Mouse (Mus musculus) adrenal gland, adult (tissue): ENCODE results near the gene Baz2b.
"Not testable (repeated sequence)": the region's sequence is repeated elsewhere in the genome, so short reads cannot be mapped to it uniquely, and the experiment has no call there.

ENCODE experiments used
- DNase-seq, 2 experiments: peaks; one replicate each; pipeline ENCODE4 v3.0.0; 2022 to 2023; ENCODE audit warnings: low spot score in 1 of 2; ENCODE audit not compliant: inconsistent age in 2 of 2

The Baz2b gene

DNA sequence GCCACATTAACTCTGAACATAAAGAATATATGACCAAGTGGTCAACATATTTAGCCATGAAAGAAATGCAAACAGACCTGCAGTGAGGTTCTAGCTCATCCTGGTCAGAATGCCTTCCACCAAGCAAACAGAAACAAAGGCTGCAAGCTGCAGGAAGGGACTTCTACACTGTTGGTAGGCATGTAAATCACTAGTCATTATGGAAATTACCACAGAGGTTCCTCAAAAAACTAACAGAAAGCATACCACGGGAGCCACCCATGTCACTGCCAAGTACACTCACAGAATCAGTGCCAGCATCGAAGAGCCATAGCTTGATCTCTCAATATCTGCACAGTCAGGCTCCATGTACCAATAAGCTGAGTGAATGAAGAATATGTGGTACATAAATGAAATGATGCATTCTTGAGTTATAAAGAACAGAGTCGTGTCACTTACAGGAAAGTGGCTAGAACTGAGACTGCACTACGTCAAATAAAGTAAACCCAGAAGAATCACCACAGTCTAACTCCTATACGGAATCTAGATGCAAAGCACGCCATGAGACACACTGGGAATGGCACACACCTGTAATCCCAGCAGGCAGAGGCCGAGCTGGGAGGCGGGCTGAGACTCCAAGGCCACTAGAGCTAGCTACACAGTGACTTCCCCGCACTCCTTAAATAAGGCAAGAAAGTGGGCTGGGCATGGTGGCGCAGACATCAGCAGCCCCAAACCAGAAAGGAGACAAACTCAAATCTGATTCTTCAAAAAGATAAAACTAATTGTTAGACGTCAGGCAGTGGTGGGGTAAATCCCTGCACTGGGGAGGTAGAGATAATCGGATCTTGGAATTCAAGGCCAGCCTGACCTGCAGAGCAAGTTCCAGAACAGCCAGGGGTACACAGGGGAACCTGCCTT lies 95.7 kb downstream of the Baz2b start:
- DNase-seq: peak in 1 of 2 experiments; percentile 40

DNA sequence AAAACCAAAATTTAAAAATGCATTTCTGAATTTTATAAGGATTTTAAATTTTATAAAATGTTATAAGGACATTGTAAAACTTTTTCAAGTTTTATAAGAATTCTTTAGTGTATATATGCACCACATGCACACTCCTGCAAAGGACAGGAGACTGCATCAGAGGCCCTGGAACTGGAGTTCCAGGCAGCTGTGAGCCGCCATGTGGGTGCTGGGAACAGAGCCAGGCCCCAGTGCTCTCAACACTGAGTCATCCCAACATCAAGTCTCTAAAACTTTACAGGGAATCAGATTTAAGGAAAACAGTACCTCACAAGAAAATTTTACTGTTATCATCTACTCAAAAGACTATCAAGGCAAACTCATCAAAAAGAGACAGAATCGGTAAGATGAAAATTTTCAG lies 97.5 kb downstream of the Baz2b start:
- DNase-seq: peak; percentile 27 to 48

GRCm38 (mm10) chr2:60109001-60109400 lies 100.6 kb downstream of the Baz2b start:
- DNase-seq: no peak

DNA sequence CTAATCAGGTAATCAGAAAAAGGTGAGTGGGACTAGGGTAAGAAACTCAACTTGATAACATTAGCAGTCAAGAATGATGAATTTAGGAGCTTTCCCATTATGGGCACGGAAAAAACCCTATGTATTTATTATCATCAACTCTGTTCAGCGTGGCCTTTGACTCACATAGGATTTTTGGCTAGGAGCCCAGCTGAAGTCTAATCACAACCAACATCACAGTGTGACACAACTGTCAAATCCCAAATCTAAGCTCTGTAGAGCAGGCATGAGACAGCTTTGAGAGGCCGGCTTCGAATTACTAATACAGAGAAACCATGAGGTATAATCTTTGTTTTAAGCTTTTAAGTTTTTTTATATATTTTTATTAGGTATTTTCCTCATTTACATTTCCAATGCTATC lies 113.0 kb downstream of the Baz2b start:
- peak in 1 of 2 experiments; percentile 68 for DNase-seq

DNA sequence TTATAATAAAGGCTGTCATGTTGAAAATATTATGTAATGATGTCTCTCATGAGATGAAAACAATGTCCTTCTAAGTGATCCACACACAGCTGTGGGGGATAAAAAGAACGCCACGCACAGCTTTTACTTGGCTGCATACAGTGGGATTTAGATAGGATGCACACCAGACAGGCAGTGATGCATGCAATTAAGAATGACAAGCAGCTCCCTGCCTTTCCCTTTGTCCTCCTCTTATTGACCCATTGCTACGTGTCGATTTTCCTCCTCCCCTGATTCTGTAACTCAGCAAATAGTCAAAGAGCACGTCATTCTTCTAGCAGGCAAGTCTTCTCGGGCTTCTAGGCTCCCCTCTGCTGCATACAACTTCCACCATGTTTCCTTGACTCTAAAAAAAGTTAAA lies 119.4 kb downstream of the Baz2b start:
- DNase-seq: no peak

- peak in 1 of 2 experiments; percentile 63 for DNase-seq
Observed at GRCm38 (mm10) chr2:60089528-60090247, 120.0 kb downstream of the Baz2b start.

DNA sequence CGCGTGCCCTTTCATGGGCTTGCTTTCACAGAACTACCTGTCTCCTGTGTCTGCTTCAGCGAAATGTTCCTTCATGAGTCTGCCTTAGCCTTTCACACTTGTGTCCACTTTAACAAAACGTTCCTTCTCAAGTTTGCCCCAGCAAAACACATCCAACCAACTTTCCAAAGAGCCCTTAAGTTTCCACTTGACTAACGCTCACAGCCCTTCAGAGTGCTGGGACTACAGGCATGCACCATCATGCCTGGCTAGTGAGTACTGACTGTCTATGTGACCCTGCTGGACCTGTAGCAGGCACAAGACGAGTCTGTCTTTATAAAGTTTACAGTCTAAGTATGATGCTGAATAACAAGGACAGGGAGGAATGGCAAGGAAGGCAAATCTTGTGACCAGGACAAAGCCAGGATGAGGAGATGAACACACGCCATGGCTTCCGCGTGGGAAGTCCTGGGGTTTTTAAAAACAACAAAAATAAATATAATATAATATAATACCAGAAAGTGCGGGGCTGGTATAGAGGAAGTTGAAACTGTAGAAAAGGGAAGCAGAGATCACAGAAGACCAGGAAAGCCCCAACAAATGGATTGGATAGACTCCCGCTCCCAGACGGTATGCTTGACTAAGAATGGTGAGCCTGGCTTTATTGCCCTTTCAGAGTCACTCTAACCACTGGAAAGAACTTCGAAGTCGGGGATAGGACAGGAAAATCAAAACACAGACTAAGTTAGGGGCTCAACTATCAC lies 120.7 kb downstream of the Baz2b start:
- DNase-seq: no peak

GRCm38 (mm10) chr2:60086197-60086903 lies 123.3 kb downstream of the Baz2b start:
- peak; percentile 39 to 86 for DNase-seq

DNA sequence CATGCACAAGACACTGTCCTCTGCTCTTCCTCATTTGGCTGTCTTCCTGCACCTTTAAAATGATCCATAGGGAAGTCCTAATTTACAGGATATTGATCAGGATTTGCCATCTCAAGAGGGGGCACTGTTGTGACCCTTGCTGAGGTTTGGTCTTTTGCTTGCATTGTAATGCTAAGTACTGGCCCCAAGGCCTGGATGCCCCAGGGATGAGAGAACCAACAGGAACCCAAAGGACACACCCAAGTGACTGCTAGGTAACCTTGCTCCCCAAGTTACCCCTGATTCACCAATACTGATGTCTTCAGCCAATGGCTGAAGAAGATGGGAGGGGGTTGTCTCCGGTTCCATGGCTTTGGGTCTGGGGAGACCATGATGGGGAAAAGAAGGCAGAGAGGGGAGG lies 124.8 kb downstream of the Baz2b start:
- no peak for DNase-seq

DNA sequence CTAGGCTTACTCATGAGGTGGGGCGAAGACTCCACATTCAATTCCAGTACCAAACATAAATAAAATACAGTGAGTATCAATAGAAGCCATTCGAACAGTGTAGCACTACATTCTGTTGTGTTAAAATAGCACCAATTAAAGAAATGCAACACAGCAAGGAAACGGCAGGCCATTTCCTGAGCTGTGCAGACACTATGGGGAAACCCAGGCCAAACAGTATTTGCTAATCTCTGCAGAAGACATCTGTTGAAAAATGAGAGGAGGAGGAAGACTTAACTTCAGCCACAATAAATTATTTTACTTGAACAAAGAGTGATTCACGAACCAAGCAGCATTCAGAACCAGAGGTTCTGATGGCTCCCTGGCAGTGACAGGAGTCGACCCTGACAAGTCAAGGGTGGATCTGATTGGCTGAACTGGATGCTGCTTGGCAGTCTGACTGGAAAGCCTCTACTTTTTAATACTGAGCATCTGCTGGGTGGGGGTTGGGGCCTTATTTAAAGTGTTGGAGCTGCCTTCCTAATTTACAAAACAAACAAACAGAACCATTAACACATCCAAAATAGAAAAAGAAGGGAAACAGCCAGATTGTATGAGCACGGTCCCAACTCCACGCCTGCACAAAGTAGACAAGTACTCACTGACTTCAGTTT lies 126.5 kb downstream of the Baz2b start:
- DNase-seq: peak; percentile 29 to 70

GRCm38 (mm10) chr2:60082225-60082624 lies 127.4 kb downstream of the Baz2b start:
- DNase-seq: no peak

DNA sequence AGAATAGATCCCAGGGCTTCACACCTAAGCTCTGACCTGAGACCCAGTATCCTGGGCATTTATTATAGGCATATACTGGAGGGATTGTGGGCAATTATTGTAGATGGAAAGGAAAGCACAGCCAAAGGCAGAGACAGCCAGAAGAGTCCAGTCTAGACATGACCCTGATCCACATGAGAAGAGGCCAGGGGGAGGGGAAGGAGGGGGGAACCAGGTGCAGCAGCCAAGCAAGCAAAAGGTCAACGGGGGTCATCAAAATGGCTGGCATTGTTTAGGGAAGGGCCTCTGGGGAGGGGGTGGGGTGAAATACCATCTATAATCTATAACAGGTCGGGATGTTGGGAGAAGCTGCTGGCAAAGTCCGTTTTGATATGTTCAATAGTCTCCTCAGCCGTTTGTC lies 128.8 kb downstream of the Baz2b start:
- DNase-seq: no peak

GRCm38 (mm10) chr2:60077631-60078030 lies 132.0 kb downstream of the Baz2b start:
- DNase-seq: no peak

DNA sequence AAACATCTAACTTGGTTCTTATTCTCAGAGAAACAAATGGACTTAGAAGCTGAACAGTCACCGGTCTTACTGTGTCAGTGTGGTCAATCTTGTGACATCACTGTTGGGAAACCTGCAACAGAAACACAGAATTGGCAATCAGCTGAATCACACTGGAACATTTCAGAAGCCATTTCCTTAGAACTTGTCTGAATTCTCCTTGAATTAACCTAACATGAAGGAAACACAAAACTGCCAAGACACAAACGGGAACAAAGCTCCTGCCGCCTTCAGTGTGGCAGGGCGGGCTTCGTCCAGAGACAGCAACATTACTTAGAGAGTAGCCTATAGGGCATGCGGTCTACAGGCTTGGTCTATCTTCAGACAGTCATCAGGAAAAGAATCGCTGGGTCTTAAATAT lies 132.8 kb downstream of the Baz2b start:
- DNase-seq: peak in 1 of 2 experiments; percentile 80

DNA sequence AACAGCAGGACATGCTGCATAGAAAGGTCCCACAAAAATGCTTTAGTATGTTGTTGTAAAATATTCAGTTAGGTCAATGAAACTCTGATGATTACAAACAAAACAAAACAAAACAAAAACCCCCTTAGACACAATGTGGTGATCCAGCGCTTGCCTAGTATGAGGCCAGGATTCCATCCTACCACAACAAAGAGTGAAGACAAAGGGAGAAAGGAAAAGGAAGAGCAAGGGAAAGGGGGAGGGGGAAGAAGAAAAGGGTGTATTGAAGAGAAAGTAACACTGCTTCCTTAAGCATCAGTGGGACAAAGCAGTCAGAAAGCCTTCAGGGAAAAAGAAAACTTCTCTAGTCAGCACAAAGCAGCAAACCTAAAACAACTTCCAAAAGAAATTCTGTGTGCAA lies 133.6 kb downstream of the Baz2b start:
- DNase-seq: no peak

DNA sequence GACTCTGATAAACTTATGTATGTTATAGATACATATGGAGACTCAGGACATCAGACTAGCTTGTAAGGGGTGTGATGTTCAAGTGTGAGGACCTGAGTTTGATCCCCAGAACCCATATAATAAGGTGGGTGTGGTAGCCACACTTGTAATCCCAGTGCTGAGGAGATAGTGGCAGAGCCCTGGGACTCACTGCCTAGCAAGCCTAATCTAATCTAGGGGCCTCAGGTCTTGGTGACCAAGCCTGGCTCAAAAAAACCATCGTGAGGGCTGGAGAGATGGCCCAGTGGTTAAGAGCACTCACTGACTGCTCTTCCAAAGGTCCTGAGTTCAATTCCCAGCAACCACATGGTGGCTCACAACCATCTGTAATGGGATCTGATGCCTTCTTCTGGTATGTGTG lies 135.8 kb downstream of the Baz2b start:
- not testable (repeated sequence) for DNase-seq

GRCm38 (mm10) chr2:60071813-60072212 lies 137.8 kb downstream of the Baz2b start:
- peak in 1 of 2 experiments; percentile 54 for DNase-seq

DNA sequence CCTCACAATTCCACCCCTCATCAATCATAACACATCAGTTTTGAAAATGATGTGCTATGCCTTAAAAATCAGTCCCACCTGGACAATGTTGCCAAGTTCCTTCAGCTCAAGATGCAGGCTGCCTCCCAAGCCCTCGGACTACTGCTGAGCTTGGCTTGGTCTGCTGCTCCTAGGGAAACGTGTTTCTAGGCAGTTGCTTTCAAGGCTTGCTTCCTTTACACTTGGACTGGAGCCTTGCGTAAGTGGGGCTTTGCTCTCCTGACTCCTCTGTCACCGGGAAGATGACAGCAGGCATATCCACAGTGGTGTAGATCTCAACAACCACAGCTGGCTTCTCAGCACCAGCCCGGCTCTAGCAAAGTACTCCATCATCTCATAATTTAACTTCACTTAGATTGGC lies 138.7 kb downstream of the Baz2b start:
- DNase-seq: no peak

- no peak for DNase-seq
Observed at GRCm38 (mm10) chr2:60068468-60068867, 141.2 kb downstream of the Baz2b start.

DNA sequence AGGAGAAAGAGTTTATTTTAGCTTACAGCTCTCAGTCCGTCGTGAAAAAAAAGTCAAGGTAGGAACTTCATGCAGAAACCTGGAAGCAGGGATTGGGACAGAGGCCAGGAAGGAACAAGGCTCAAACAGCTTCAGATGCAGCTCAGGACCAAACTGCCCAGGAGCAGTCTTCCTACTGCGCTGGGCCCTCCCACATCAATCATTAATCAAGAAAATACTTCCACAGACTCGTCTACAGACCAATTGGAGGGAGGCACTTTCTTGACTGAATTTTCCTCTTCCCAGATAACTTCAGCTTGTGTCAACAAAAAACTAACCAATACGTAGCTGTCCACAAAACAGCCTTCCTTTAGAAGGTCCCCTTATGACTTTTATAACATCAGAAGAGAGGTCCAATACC lies 144.2 kb downstream of the Baz2b start:
- no peak for DNase-seq
